Mouse (Mus musculus) lung, embryonic 14.5 days (tissue): ENCODE results near the gene Atp8b4. TPM values are rescaled to one million over a fixed set of nuclear protein-coding genes. Genes with fewer than 3 reads are reported as not detected.
"Not testable (repeated sequence)": the region's sequence is repeated elsewhere in the genome, so short reads cannot be mapped to it uniquely, and the experiment has no call there.

Experiments used
- ATAC-seq: fragments of 200-750 bp; cut with Nextera tagmentation; 2 replicates; pipeline ENCODE4 v1.8.0; 2017; ENCODE audit warnings: mild to moderate bottlenecking, moderate TSS enrichment, moderate library complexity; ENCODE audit not compliant: insufficient read depth
- DNase-seq: peaks from one replicate; pipeline ENCODE4 v3.0.0-alpha.2; 2015
- H3K27ac ChIP-seq: fragments of 300-500 bp; sonication (generic); 2 replicates; pipeline ENCODE4 v1.5.1; 2014; ENCODE audit warnings: low read depth, mild to moderate bottlenecking, moderate library complexity
- H3K27me3 ChIP-seq: fragments of 300-500 bp; sonication (generic); 2 replicates; pipeline ENCODE4 v1.6.1; 2014; ENCODE audit warnings: low read length, control low read depth; ENCODE audit not compliant: insufficient read depth
- H3K36me3 ChIP-seq: fragments of 300-500 bp; sonication (generic); 2 replicates; pipeline ENCODE4 v1.6.1; 2014; ENCODE audit warnings: control low read depth; ENCODE audit not compliant: insufficient read depth
- H3K4me1 ChIP-seq: fragments of 300-500 bp; sonication (generic); 2 replicates; pipeline ENCODE4 v1.6.1; 2014; ENCODE audit warnings: antibody characterized with exemption, control low read depth; ENCODE audit not compliant: insufficient read depth
- H3K4me2 ChIP-seq: fragments of 300-500 bp; sonication (generic); 2 replicates; pipeline ENCODE4 v1.6.1; 2014; ENCODE audit warnings: mild to moderate bottlenecking
- H3K4me3 ChIP-seq: fragments of 300-500 bp; sonication (generic); 2 replicates; pipeline ENCODE4 v1.5.1; 2014; ENCODE audit warnings: low read depth, low read length
- H3K9ac ChIP-seq: fragments of 300-500 bp; sonication (generic); 2 replicates; pipeline ENCODE4 v1.6.1; 2014
- H3K9me3 ChIP-seq: fragments of 300-500 bp; sonication (generic); 2 replicates; pipeline ENCODE4 v1.6.1; 2016; ENCODE audit warnings: low read depth, low read length, control low read depth
- CTCF ChIP-seq: IDR thresholded peaks from 2 replicates; pipeline ENCODE4 v1.5.1; 2016; ENCODE audit warnings: antibody characterized with exemption, low read depth
- WGBS: fragments of 180-500 bp; shearing (Covaris S2); extraction: QIAGEN DNeasy Blood & Tissue Kit; methylation state at CpG from one replicate; pipeline ENCODE4 v1.1.7; 2014; 5-methylcytosine and 5-hydroxymethylcytosine counted together
- polyA plus RNA-seq: library from polyadenylated mRNA; unstranded; fragments of >200 nt; fragmentation: Nextera tagmentation; extraction: Ambion mirVana; gene quantifications from 2 replicates; pipeline ENCODE4 v1.2.1, GENCODE M21; 2014

Gene Atp8b4
- polyA plus RNA-seq, 1 experiment from 2014 or later: 0.39 TPM

DNA sequence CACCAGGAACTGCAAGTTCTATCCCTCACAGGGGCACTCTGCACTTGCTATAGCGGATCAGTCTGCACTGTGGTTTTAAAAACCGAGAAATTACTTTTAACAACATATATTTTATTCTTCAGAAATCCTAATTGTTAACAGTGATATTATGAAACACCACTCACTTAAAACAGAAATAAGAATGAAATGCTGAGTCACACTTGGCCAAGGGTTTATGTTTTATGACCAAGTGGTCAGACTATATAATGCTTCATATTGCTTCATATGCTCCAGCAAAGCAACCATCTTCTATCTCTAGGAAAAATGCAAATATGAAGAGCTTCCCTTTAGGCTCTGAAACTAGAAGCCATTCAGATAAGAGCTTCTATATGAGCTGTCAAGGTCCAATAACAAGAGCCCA, 41.8 kb downstream of the Atp8b4 start:
- no peak for DNase-seq
- no peak overlapping the region for H3K9ac ChIP-seq
- TF ChIP-seq CTCF: no peak
- H3K27ac ChIP-seq: no peak overlapping the region
- H3K36me3 ChIP-seq: no peaks in the 10 kb centered on the region
- no peaks in the 10 kb centered on the region for H3K27me3 ChIP-seq
- no peak overlapping the region for H3K4me3 ChIP-seq
- H3K9me3 ChIP-seq: no peaks in the 10 kb centered on the region
- no peak for ATAC-seq
- 82% methylated on average over 2 of the region's 2 CpGs for WGBS
- no peak overlapping the region for H3K4me2 ChIP-seq
- H3K4me1 ChIP-seq: no peaks in the 10 kb centered on the region

GRCm38 (mm10) chr2:126457759-126458158, 42.7 kb downstream of the Atp8b4 start:
- not testable (repeated sequence) for H3K36me3 ChIP-seq, H3K9me3 ChIP-seq, H3K27ac ChIP-seq, H3K9ac ChIP-seq, DNase-seq, ATAC-seq, H3K4me1 ChIP-seq, H3K4me3 ChIP-seq, H3K4me2 ChIP-seq, H3K27me3 ChIP-seq
- peak; percentile 49 for TF ChIP-seq CTCF
- WGBS: 51% methylated on average over 2 of the region's 2 CpGs

DNA sequence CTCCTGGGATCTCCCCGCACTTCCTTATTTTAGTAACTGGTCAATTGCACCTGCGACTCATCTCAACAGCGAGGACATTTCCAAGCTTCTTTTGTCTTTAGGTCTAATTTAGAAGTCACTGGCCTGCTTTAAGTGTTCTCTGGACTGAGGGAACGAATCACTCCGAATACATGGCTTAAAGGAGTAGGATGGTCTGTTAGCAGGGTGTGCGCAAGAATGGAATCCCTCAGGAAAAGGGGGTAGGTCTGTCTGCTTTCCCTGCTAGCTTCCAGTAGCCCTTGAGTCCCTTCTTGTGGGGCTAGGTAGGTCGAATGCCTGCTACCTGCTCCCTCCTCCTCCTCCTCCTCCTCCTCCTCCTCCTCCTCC, 49.6 kb downstream of the Atp8b4 start:
- no peaks in the 10 kb centered on the region for H3K36me3 ChIP-seq
- H3K27ac ChIP-seq: peak overlapping the region; percentile 85
- TF ChIP-seq CTCF: no peak
- 77% methylated on average over 7 of the region's 7 CpGs for WGBS
- ATAC-seq (peak; percentile 3; the same call in 1 of the 2 replicates), DNase-seq (no peak)
- H3K4me1 ChIP-seq: peaks cover 7% of the 10 kb centered on the region; the same call in 1 of the 2 replicates
- H3K4me3 ChIP-seq: no peak overlapping the region
- peak overlapping the region; percentile 35; the same call in 1 of the 2 replicates for H3K4me2 ChIP-seq
- H3K9ac ChIP-seq: no peak overlapping the region
- H3K9me3 ChIP-seq: no peaks in the 10 kb centered on the region
- no peaks in the 10 kb centered on the region for H3K27me3 ChIP-seq

GRCm38 (mm10) chr2:126450210-126450936, 50.1 kb downstream of the Atp8b4 start:
- H3K9ac ChIP-seq: no peak overlapping the region
- WGBS: 26% methylated on average over 14 of the region's 14 CpGs
- ATAC-seq (peak; percentile 97), DNase-seq (peak; percentile 91)
- peaks cover 7% of the 10 kb centered on the region; the same call in 1 of the 2 replicates for H3K4me1 ChIP-seq
- H3K4me2 ChIP-seq: peak overlapping the region; percentile 35; the same call in 1 of the 2 replicates
- no peaks in the 10 kb centered on the region for H3K27me3 ChIP-seq
- H3K9me3 ChIP-seq: no peaks in the 10 kb centered on the region
- no peaks in the 10 kb centered on the region for H3K36me3 ChIP-seq
- TF ChIP-seq CTCF: no peak
- H3K4me3 ChIP-seq: no peak overlapping the region
- peak overlapping the region; percentile 85 for H3K27ac ChIP-seq

DNA sequence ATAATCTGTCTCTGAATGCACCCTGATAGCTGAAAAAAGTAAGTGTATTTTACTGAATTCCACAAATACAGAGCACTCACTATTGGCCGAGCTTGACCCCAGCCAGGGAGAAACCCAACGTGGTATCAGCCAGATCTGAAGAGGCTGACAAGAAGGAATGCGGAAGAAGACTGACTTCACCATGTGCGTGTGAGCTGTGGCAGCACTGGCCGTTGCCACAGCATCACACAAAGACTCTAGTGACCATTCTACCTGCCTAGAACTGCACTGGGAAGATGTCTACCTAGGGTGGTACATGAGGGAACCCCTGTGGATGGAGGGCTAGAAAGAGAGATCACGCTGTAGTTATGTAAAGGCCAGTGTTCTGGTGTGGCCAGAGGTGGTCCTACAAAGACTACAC, 55.4 kb downstream of the Atp8b4 start:
- H3K4me3 ChIP-seq: no peak overlapping the region
- DNase-seq: peak; percentile 10
- H3K27ac ChIP-seq: no peak overlapping the region

DNA sequence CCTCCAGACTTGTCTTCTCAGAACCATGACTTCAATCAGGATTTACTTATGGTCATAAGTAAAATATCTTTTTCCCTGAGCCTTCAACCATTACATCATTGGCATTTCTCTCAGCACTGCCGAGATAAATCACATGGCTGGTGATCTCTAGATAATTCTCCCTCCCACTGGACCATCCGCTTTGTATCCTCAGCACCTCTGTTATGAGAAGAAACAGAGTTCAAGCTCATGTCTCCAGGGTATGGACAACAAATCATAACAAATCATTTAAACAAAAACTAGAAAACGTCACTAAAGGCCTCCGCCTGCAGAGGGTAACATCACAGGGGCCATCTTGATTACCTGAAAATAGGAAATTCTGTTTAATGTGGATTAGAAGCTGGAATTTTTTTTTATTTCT, 58.9 kb downstream of the Atp8b4 start:
- peak; percentile 8 for DNase-seq
- WGBS: 48% methylated on average over 4 of the region's 4 CpGs
- no peak for ATAC-seq

More for the DNA sequence above, 55.4 kb downstream of the Atp8b4 start:
- Histone ChIP-seq H3K27me3 (no peaks in the 10 kb centered on the region), H3K9me3 (no peaks in the 10 kb centered on the region), H3K4me2 (no peak overlapping the region), H3K36me3 (no peaks in the 10 kb centered on the region), H3K4me1 (peaks cover 4% of the 10 kb centered on the region; the same call in 1 of the 2 replicates), H3K9ac (no peak overlapping the region)
- no peak for TF ChIP-seq CTCF
- 42% methylated on average over 6 of the region's 6 CpGs for WGBS
- ATAC-seq: peak; percentile 31; the same call in 1 of the 2 replicates

DNA sequence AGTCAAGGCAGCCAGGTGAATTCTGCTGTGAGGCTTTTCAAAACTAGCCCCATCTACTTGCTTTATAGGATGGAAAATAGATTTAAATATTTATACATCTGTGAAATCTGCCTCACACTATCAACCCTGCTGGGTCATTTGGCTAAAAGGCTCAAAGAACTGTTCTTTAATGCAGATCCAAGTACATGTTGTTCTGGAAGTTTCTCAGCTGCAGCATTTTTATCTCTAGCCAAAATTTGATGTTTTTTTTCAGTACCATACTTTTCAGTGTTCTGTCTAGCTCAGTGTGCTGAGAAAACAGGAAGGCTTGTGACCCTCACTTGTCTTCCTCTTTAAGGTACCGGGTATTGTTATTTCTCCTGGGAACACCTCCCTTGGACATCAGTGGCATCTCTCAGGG, 65.8 kb downstream of the Atp8b4 start:
- H3K4me3 ChIP-seq: no peak overlapping the region

More for the DNA sequence above, 58.9 kb downstream of the Atp8b4 start:
- no peak overlapping the region for H3K4me2 ChIP-seq
- H3K9me3 ChIP-seq: no peaks in the 10 kb centered on the region
- no peaks in the 10 kb centered on the region for H3K36me3 ChIP-seq
- TF ChIP-seq CTCF: no peak
- H3K27ac ChIP-seq: no peak overlapping the region
- H3K9ac ChIP-seq: no peak overlapping the region
- no peak overlapping the region for H3K4me3 ChIP-seq
- H3K27me3 ChIP-seq: no peaks in the 10 kb centered on the region
- no peaks in the 10 kb centered on the region for H3K4me1 ChIP-seq

More for the DNA sequence above, 65.8 kb downstream of the Atp8b4 start:
- TF ChIP-seq CTCF: no peak
- Histone ChIP-seq H3K9me3 (no peaks in the 10 kb centered on the region), H3K36me3 (no peaks in the 10 kb centered on the region), H3K27ac (no peak overlapping the region), H3K9ac (no peak overlapping the region), H3K4me2 (no peak overlapping the region), H3K4me1 (no peaks in the 10 kb centered on the region), H3K27me3 (no peaks in the 10 kb centered on the region)
- DNase-seq (peak; percentile 9), ATAC-seq (no peak)
- WGBS: 53% methylated on average over 1 of the region's 1 CpGs
